Mouse (Mus musculus) lung, postnatal 0 days (tissue): ENCODE measurements around the gene Srsf5. TPM values are rescaled to one million over a fixed set of nuclear protein-coding genes. Genes with fewer than 3 reads are reported as not detected.

Source experiments
- ATAC-seq: fragments of 200-750 bp; cut with Nextera tagmentation; 2 replicates; pipeline ENCODE4 v1.8.0; 2017; ENCODE audit warnings: moderate library complexity
- DNase-seq: peaks from one replicate; pipeline ENCODE4 v3.0.0-alpha.2; 2016; ENCODE audit warnings: low spot score
- H3K27ac ChIP-seq: fragments of 300-500 bp; sonication (generic); 2 replicates; pipeline ENCODE4 v1.5.1; 2014; ENCODE audit warnings: antibody characterized with exemption, mild to moderate bottlenecking, low read length, mixed read lengths
- H3K27me3 ChIP-seq: fragments of 300-500 bp; sonication (generic); replicated peaks from 2 replicates; pipeline ENCODE4 v1.6.1; 2014; ENCODE audit warnings: low read length, mixed read lengths; ENCODE audit not compliant: insufficient read depth
- H3K36me3 ChIP-seq: fragments of 300-500 bp; sonication (generic); 2 replicates; pipeline ENCODE4 v1.6.1; 2014; ENCODE audit warnings: low read length, mixed read lengths; ENCODE audit not compliant: insufficient read depth
- H3K4me1 ChIP-seq: fragments of 300-500 bp; sonication (generic); 2 replicates; pipeline ENCODE4 v1.6.1; 2014; ENCODE audit warnings: antibody characterized with exemption, low read depth, low read length, mixed read lengths; ENCODE audit not compliant: insufficient read depth
- H3K4me2 ChIP-seq: fragments of 300-500 bp; sonication (generic); replicated peaks from 2 replicates; pipeline ENCODE4 v1.6.1; 2014; ENCODE audit warnings: low read depth, mild to moderate bottlenecking, low read length, moderate library complexity, mixed read lengths
- H3K4me3 ChIP-seq: fragments of 300-500 bp; sonication (generic); 2 replicates; pipeline ENCODE4 v1.5.1; 2014; ENCODE audit warnings: low read depth, low read length
- H3K9ac ChIP-seq: fragments of 300-500 bp; sonication (generic); replicated peaks from 2 replicates; pipeline ENCODE4 v1.6.1; 2014; ENCODE audit warnings: low read depth, mild to moderate bottlenecking
- H3K9me3 ChIP-seq: fragments of 300-500 bp; sonication (generic); 2 replicates; pipeline ENCODE4 v1.6.1; 2016; ENCODE audit warnings: low read length, mixed read lengths
- CTCF ChIP-seq: IDR thresholded peaks from 2 replicates; pipeline ENCODE4 v1.5.1; 2016; ENCODE audit warnings: antibody characterized with exemption, mild to moderate bottlenecking
- EP300 ChIP-seq: IDR thresholded peaks from 2 replicates; pipeline ENCODE4 v1.6.1; 2016; ENCODE audit warnings: antibody characterized with exemption, mild to moderate bottlenecking, control low read depth
- WGBS: fragments of 180-500 bp; shearing (Covaris S2); extraction: QIAGEN DNeasy Blood & Tissue Kit; methylation state at CpG from one replicate; pipeline ENCODE4 v1.1.7; 2014; 5-methylcytosine and 5-hydroxymethylcytosine counted together
- polyA plus RNA-seq: library from polyadenylated mRNA; unstranded; fragments of >200 nt; fragmentation: Nextera tagmentation; extraction: Ambion mirVana; gene quantifications from 2 replicates; pipeline ENCODE4 v1.2.1, GENCODE M21; 2015

Srsf5 gene
- polyA plus RNA-seq, 1 experiment from 2014 or later: 442 TPM

- TF ChIP-seq EP300 (no peak), CTCF (no peak)
- H3K36me3 ChIP-seq: no peaks in the 10 kb centered on the region
- DNase-seq: peak; percentile 80
- no peak overlapping the region for H3K4me3 ChIP-seq
- no peaks in the 10 kb centered on the region for H3K9me3 ChIP-seq
- no peak overlapping the region for H3K27ac ChIP-seq
- WGBS: 45% methylated on average over 3 of the region's 3 CpGs
- ATAC-seq: peak; percentile 89
- H3K4me1 ChIP-seq: no peaks in the 10 kb centered on the region; the same call in 1 of the 2 replicates
- H3K27me3 ChIP-seq: no peaks in the 10 kb centered on the region
- H3K9ac ChIP-seq: no peak overlapping the region
- no peak overlapping the region; the same call in 1 of the 2 replicates for H3K4me2 ChIP-seq
Measured at GRCm38 (mm10) chr12:80924205-80924604, 21.1 kb upstream of the Srsf5 start.

GRCm38 (mm10) chr12:80925919-80926318 lies 19.4 kb upstream of the Srsf5 start:
- no peaks in the 10 kb centered on the region for H3K27me3 ChIP-seq
- no peak overlapping the region for H3K27ac ChIP-seq
- DNase-seq: no peak
- no peak overlapping the region for H3K9ac ChIP-seq
- no peaks in the 10 kb centered on the region for H3K9me3 ChIP-seq
- H3K4me2 ChIP-seq: no peak overlapping the region
- no peak for TF ChIP-seq CTCF
- TF ChIP-seq EP300: no peak
- H3K4me1 ChIP-seq: no peaks in the 10 kb centered on the region; the same call in 1 of the 2 replicates
- H3K36me3 ChIP-seq: no peaks in the 10 kb centered on the region
- no peak for ATAC-seq
- WGBS: 37% methylated on average over 7 of the region's 7 CpGs
- no peak overlapping the region for H3K4me3 ChIP-seq

- no peak for DNase-seq
- H3K9me3 ChIP-seq: no peaks in the 10 kb centered on the region
- H3K36me3 ChIP-seq: no peaks in the 10 kb centered on the region
- H3K27ac ChIP-seq: no peak overlapping the region
- H3K4me3 ChIP-seq: no peak overlapping the region
- TF ChIP-seq CTCF: no peak
- TF ChIP-seq EP300: no peak
- no peak overlapping the region for H3K4me2 ChIP-seq
- H3K9ac ChIP-seq: no peak overlapping the region
- H3K4me1 ChIP-seq: no peaks in the 10 kb centered on the region; the same call in 1 of the 2 replicates
- WGBS: 88% methylated on average over 4 of the region's 4 CpGs
- no peak for ATAC-seq
- H3K27me3 ChIP-seq: no peaks in the 10 kb centered on the region
Measured at GRCm38 (mm10) chr12:80926550-80926949, 18.8 kb upstream of the Srsf5 start.

GRCm38 (mm10) chr12:80927518-80927917 lies 17.8 kb upstream of the Srsf5 start:
- 89% methylated on average over 1 of the region's 1 CpGs for WGBS
- no peaks in the 10 kb centered on the region for H3K27me3 ChIP-seq
- H3K4me1 ChIP-seq: no peaks in the 10 kb centered on the region; the same call in 1 of the 2 replicates
- H3K9me3 ChIP-seq: no peaks in the 10 kb centered on the region
- no peak for ATAC-seq
- TF ChIP-seq CTCF: no peak
- TF ChIP-seq EP300: no peak
- no peak overlapping the region for H3K27ac ChIP-seq
- H3K9ac ChIP-seq: no peak overlapping the region
- no peak for DNase-seq
- H3K4me2 ChIP-seq: no peak overlapping the region
- H3K4me3 ChIP-seq: no peak overlapping the region
- no peaks in the 10 kb centered on the region for H3K36me3 ChIP-seq

- Histone ChIP-seq H3K9me3 (no peaks in the 10 kb centered on the region), H3K9ac (no peak overlapping the region), H3K36me3 (no peaks in the 10 kb centered on the region), H3K4me3 (no peak overlapping the region), H3K4me2 (no peak overlapping the region), H3K4me1 (no peaks in the 10 kb centered on the region), H3K27ac (no peak overlapping the region), H3K27me3 (no peaks in the 10 kb centered on the region)
- DNase-seq: no peak
- 64% methylated on average over 3 of the region's 3 CpGs for WGBS
- TF ChIP-seq EP300: no peak
- TF ChIP-seq CTCF: no peak
- ATAC-seq: no peak
Measured at GRCm38 (mm10) chr12:80928881-80929280, 16.4 kb upstream of the Srsf5 start.

GRCm38 (mm10) chr12:80930141-80930540 lies 15.2 kb upstream of the Srsf5 start:
- Histone ChIP-seq H3K4me2 (no peak overlapping the region), H3K9me3 (no peaks in the 10 kb centered on the region), H3K4me3 (no peak overlapping the region), H3K27me3 (no peaks in the 10 kb centered on the region), H3K36me3 (no peaks in the 10 kb centered on the region), H3K9ac (no peak overlapping the region), H3K27ac (no peak overlapping the region), H3K4me1 (no peaks in the 10 kb centered on the region)
- no peak for DNase-seq
- WGBS: 60% methylated on average over 7 of the region's 7 CpGs
- TF ChIP-seq EP300 (no peak), CTCF (no peak)
- ATAC-seq: no peak
